Mouse (Mus musculus): ENCODE data around the gene Slc5a12. TPM values are rescaled to one million over a fixed set of nuclear protein-coding genes. Genes with fewer than 3 reads are reported as not detected.

Slc5a12 gene
- polyA plus RNA-seq, 1 experiment: not detected

GRCm38 (mm10) chr2:110592276-110592675, 4.8 kb upstream of the Slc5a12 start:
- no peak for DNase-seq
- H3K4me3 ChIP-seq (ENCODE audit: control insufficient read depth, insufficient read depth, low read length): no peak overlapping the region
- H3K27ac ChIP-seq (ENCODE audit: control insufficient read depth, insufficient read depth, low read length): no peak overlapping the region
- no peaks in the 10 kb centered on the region for H3K36me3 ChIP-seq (ENCODE audit: control insufficient read depth, insufficient read depth, low read length)
- H3K27me3 ChIP-seq (ENCODE audit: control insufficient read depth, insufficient read depth, low read length): no peaks in the 10 kb centered on the region
- WGBS: 85% methylated on average over 3 of the region's 3 CpGs
- no peak for TF ChIP-seq POLR2A (IDR thresholded peaks at IDR 0.05; ENCODE audit: control insufficient read depth, extremely low read depth, insufficient read depth, low read length, poor library complexity)
- H3K4me1 ChIP-seq (replicated peaks; ENCODE audit: control insufficient read depth, insufficient read depth, low read length): no peaks in the 10 kb centered on the region

GRCm38 (mm10) chr2:110644358-110644757, 47.3 kb downstream of the Slc5a12 start:
- Histone ChIP-seq H3K36me3 (ENCODE audit: control insufficient read depth, insufficient read depth, low read length) (no peaks in the 10 kb centered on the region), H3K4me1 (replicated peaks; ENCODE audit: control insufficient read depth, insufficient read depth, low read length) (no peaks in the 10 kb centered on the region), H3K27me3 (ENCODE audit: control insufficient read depth, insufficient read depth, low read length) (no peaks in the 10 kb centered on the region), H3K27ac (ENCODE audit: control insufficient read depth, insufficient read depth, low read length) (no peak overlapping the region), H3K4me3 (ENCODE audit: control insufficient read depth, insufficient read depth, low read length) (no peak overlapping the region)
- WGBS: 85% methylated on average over 1 of the region's 1 CpGs
- TF ChIP-seq POLR2A (IDR thresholded peaks at IDR 0.05; ENCODE audit: control insufficient read depth, extremely low read depth, insufficient read depth, low read length, poor library complexity): no peak
- no peak for TF ChIP-seq CTCF (IDR thresholded peaks at IDR 0.05; ENCODE audit: borderline replicate concordance, control insufficient read depth, extremely low read depth, insufficient read depth, low read length, poor library complexity)
- DNase-seq: no peak

- H3K27me3 ChIP-seq (ENCODE audit: control insufficient read depth, insufficient read depth, low read length): no peaks in the 10 kb centered on the region
- H3K4me1 ChIP-seq (replicated peaks; ENCODE audit: control insufficient read depth, insufficient read depth, low read length): no peaks in the 10 kb centered on the region
- no peak overlapping the region for H3K27ac ChIP-seq (ENCODE audit: control insufficient read depth, insufficient read depth, low read length)
- no peaks in the 10 kb centered on the region for H3K36me3 ChIP-seq (ENCODE audit: control insufficient read depth, insufficient read depth, low read length)
- no peak overlapping the region for H3K4me3 ChIP-seq (ENCODE audit: control insufficient read depth, insufficient read depth, low read length)
- DNase-seq: no peak
- TF ChIP-seq POLR2A (IDR thresholded peaks at IDR 0.05; ENCODE audit: control insufficient read depth, extremely low read depth, insufficient read depth, low read length, poor library complexity): no peak
- TF ChIP-seq CTCF (IDR thresholded peaks at IDR 0.05; ENCODE audit: borderline replicate concordance, control insufficient read depth, extremely low read depth, insufficient read depth, low read length, poor library complexity): no peak
Measured at GRCm38 (mm10) chr2:110644846-110645245, 47.7 kb downstream of the Slc5a12 start.

- no peak overlapping the region for H3K27ac ChIP-seq (ENCODE audit: control insufficient read depth, insufficient read depth, low read length)
- no peak overlapping the region for H3K4me3 ChIP-seq (ENCODE audit: control insufficient read depth, insufficient read depth, low read length)
- WGBS: 56% methylated on average over 4 of the region's 4 CpGs
- DNase-seq: no peak
- no peaks in the 10 kb centered on the region for H3K27me3 ChIP-seq (ENCODE audit: control insufficient read depth, insufficient read depth, low read length)
- no peak for TF ChIP-seq CTCF (IDR thresholded peaks at IDR 0.05; ENCODE audit: borderline replicate concordance, control insufficient read depth, extremely low read depth, insufficient read depth, low read length, poor library complexity)
- TF ChIP-seq POLR2A (IDR thresholded peaks at IDR 0.05; ENCODE audit: control insufficient read depth, extremely low read depth, insufficient read depth, low read length, poor library complexity): no peak
- no peaks in the 10 kb centered on the region for H3K36me3 ChIP-seq (ENCODE audit: control insufficient read depth, insufficient read depth, low read length)
- H3K4me1 ChIP-seq (replicated peaks; ENCODE audit: control insufficient read depth, insufficient read depth, low read length): no peaks in the 10 kb centered on the region
Measured at GRCm38 (mm10) chr2:110663329-110663728, 66.2 kb downstream of the Slc5a12 start.

- H3K36me3 ChIP-seq (ENCODE audit: control insufficient read depth, insufficient read depth, low read length): no peaks in the 10 kb centered on the region
- H3K27ac ChIP-seq (ENCODE audit: control insufficient read depth, insufficient read depth, low read length): no peak overlapping the region
- WGBS: 89% methylated on average over 2 of the region's 2 CpGs
- TF ChIP-seq POLR2A (IDR thresholded peaks at IDR 0.05; ENCODE audit: control insufficient read depth, extremely low read depth, insufficient read depth, low read length, poor library complexity) (no peak), CTCF (IDR thresholded peaks at IDR 0.05; ENCODE audit: borderline replicate concordance, control insufficient read depth, extremely low read depth, insufficient read depth, low read length, poor library complexity) (no peak)
- H3K4me1 ChIP-seq (replicated peaks; ENCODE audit: control insufficient read depth, insufficient read depth, low read length): no peaks in the 10 kb centered on the region
- H3K4me3 ChIP-seq (ENCODE audit: control insufficient read depth, insufficient read depth, low read length): no peak overlapping the region
- H3K27me3 ChIP-seq (ENCODE audit: control insufficient read depth, insufficient read depth, low read length): no peaks in the 10 kb centered on the region
- DNase-seq: no peak
Measured at GRCm38 (mm10) chr2:110671071-110671624, 74.0 kb downstream of the Slc5a12 start.

Other genes with a start within 250 kb of the Slc5a12 start
- 0.82 and 0.87 TPM in 2 replicates for gene Fibin, start 234.1 kb upstream of the Slc5a12 start, polyA plus RNA-seq (2012; rRNA removed)
- 0.20 and 0.32 TPM in 2 replicates for gene Muc15, start 124.0 kb downstream of the Slc5a12 start, polyA plus RNA-seq (2012; rRNA removed)